Mouse (Mus musculus) c-Kit-positive CD71-positive TER-119-positive erythroid progenitor cells, embryonic 14.5 days (primary cell): ENCODE data around the gene Ctnnbl1.

Source experiments
- DNase-seq: peaks from one replicate; pipeline ENCODE4 v3.0.0-alpha.2; 2013; ENCODE audit warnings: low spot score

The Ctnnbl1 gene

DNA sequence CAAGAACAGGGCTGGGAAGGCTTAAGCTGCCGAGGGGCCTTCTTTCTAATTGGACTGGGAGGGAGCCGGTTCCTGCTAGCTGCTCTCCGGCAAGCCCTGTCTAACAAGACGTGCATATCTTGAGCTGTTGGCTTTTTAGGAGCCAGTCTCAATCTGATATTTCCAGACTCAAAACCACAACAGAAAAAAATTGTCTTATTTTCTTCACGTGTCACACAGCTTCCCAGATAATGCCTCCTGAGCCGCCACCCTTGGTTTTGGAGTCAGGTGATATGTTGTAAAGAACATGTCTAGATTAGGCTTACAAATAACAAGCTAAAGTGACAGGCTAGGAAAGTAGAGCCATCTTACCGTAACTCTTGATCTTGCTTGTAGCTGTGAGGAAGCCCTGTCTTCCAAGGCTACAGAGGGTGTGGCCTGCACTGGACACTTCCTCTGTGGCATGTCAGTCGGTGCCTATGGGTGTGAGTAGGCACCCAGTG, 56.7 kb downstream of the Ctnnbl1 start:
- DNase-seq = peak; percentile 4

DNA sequence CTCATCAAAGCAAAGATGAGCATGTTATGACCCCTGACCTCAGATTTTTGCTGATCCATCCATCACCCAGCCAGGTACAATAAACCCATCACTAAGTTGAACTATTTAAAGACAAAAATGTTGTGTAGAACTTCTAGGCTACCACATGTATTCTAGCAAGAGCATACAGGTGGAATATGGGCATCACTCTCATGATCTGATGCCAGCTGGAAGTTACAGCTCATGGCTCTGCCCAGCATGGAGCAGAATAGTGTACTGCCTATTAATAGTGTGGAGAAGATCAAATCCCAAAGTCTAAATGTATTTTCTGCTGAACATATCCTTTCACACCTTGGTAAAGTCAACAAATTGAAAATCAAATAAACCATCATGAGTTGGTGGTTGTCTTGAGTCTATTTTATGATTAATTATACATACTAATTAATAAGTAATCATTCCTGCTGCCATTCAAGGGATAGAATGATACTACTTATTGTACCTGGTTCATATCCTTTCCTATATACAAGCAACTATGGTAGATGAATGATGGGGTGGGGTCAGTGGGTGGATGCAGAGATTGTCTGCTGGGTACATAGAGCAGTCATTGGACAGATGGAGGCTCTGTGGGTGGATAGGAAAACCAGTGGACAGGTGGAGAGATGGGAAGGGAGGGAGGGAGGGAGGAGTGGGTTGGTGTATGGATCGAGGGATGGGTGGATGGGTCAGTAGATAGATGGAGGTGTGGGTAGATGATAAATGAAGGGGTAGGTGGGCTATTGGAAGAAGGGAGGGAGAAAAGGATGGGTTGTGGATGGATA, 58.6 kb downstream of the Ctnnbl1 start:
- no peak for DNase-seq

DNA sequence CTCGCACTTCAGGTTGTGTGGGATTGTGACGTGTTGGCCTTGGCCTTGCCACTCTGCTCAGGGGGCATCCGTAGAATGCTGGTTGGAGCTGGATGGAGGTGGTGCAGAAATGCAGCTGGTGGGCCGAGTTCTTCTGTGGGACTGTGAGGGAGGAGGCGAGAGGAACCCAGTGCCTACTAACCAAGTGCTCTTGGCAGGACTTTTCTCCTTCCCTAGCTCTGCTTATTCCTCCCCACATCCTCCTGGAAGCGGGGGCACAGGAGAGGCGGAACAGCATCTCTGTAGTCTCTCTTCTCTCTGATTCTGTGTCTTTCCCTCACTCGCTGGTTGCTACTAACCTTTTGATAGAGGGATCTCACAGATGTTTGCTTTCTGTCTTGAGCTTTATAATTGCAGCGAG, 62.3 kb downstream of the Ctnnbl1 start:
- no peak for DNase-seq

DNA sequence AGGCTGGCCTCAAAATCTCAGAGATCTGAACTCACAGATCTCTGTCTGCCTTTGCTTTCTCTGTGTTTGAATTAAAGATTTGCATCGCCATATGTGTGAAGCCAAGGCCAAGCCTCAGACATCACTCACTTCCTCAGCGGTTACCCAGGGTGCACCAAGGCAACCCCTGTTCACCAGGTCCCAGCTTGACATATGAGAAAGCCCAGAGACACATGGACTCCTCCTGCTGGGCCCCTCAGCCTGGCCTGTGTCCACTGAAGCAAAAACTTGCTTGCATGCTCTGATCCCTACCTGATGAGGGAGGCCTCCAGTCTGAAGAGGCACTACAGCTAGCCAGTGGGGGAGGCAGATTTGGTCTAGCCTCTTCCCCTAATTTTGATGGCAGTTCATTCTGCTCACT, 63.1 kb downstream of the Ctnnbl1 start:
- DNase-seq = no peak

DNA sequence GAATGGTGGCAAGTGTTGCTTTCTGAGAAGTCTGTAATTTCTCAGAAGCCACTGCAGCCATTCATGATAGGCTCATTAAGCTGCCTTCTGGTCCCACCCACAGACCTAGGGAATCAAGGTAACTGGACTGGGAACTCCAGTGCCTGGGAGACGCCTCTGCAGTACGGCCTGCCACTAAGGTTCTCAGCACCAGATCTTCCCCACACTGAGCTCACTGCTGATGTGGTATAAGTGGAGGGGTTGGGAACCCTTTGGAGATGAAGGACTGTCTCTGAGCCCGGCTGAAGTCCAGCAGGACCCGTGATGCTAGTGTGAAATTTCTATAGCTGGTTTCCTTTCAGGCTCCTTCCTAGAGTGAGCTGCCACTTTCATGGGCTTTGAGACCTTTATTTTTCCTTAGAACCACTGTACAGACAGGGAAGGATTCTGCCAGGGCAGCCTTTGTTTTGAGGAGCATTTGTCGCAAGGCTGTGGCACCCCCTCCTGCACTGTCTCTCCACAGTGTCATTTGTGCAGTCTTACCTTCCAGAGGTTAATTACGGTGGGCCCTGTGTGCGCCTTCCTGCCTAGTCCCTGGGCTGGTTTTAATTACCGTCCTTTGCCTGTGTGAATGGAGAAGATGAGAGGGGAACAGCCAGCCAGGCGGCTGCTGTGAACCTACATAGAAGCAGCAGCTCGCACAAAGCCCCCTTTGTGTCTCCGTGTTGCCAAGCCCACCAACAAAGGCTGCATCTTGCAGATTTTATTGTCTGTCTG, 63.7 kb downstream of the Ctnnbl1 start:
- no peak for DNase-seq

DNA sequence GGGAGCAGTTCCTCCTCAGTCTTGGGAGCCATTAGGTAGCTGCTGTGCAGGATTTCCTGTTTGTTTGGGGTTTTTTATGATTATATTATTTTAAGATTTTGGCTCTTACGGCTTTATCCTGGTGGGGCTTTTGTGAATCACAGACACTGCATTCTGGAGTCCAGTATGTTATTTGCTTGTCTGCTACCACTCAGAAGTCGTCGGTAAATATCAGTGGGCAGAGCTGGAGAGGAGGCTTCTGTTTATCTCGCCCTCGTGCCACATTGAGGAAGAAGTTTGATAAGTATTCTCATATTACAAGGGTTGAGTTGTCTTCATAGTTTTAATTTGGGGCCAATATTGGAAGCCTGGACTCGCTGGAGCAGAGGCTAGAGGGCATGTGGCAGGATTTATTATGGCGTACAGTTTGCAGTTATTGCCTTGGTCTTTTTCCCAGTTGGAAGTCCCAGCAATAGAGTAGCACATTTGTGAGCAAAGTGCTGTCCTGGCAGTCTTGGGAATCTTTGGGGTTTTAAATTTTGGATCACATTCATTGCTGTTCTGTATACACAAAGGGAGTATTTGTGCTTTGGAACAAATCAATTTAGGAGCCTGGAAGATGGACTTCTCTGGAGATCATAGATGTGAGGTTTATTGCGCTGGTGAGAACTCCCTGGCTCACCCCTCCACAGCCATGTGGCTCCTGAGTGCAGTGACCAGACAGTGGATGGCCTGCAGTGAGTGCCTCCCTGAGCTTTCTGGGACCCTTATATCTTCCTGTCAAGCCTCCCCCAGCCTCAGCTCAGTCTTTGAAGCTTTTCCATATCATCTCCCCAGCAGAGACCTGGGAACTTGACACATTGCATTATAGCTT, 64.5 kb downstream of the Ctnnbl1 start:
- DNase-seq = no peak

DNA sequence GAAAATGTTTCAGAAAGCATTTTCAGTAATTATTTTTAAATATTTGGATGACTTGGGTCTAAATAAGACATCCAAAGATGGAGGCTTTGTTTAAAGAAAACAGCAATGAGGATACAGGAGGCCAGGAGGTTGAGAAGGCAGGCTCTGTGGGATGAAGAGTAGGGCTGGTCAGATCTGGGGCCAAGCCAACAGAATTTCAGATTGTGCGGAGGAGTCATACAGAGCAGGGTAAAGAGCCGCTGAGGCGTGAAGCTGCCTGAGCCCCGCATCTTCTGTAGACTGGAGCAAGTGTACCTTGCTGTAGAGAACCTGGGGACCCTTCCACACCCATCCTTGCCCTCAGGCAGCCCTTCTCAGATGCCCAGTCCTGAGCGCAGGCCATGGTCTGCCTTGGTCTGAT, 65.5 kb downstream of the Ctnnbl1 start:
- DNase-seq = no peak

DNA sequence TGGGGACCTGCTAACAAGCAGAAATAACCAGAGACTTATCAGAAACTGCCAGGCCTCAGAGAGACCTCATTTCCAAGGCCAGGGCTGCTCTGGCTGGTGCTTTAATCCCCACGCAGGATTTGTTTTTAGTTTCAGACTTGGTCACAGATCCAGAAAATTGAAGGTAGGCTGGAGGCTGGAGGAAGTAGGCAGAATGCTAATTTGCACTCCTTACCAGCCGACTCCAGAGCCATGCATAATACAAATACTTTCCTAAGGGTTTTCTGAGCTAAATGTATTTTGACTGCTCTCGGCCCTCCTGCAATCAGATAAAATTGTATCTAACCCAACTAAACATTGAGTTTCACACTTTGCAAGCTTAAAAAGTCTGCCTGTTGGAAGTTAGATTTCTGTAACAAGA, 67.2 kb downstream of the Ctnnbl1 start:
- DNase-seq = no peak

DNA sequence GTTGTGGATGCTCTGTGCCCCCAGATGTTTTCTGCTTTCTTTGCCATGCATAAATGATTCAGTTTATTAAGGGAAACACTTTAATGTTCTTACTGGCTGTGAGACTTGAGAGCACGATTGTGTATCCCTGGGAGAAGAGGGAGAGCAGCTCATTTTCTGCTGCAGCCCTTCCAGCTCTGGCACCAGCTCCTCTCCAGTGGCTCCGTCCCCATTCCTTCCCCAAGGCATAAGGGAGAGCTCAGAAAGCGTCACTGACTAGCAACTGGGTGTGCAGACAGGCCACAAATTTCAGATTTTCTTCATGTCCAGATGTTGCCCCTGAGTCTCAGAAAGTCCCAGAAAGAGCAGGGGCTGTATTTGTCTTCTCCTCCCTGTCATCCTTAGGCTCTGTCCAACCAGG, 67.9 kb downstream of the Ctnnbl1 start:
- DNase-seq = no peak

DNA sequence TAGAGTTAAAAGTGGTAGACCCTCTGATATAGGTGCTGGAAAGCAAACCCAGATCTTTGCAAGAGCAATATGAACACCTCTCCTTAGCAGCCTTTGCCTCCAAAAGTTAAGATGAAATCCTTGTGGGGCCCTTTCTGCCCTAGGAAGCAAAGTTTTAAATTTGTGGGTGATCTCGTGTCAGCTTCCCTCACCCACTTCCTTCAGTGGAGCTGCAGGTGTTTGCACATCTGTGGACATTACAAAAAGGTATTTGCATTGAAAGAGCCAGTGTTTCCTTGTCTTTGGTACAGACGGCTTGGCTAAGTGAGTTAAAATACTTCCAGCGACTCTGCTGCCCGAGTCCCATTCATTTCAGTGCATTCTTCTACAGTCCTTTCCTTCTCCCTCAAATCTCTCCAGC, 69.9 kb downstream of the Ctnnbl1 start:
- DNase-seq = no peak

DNA sequence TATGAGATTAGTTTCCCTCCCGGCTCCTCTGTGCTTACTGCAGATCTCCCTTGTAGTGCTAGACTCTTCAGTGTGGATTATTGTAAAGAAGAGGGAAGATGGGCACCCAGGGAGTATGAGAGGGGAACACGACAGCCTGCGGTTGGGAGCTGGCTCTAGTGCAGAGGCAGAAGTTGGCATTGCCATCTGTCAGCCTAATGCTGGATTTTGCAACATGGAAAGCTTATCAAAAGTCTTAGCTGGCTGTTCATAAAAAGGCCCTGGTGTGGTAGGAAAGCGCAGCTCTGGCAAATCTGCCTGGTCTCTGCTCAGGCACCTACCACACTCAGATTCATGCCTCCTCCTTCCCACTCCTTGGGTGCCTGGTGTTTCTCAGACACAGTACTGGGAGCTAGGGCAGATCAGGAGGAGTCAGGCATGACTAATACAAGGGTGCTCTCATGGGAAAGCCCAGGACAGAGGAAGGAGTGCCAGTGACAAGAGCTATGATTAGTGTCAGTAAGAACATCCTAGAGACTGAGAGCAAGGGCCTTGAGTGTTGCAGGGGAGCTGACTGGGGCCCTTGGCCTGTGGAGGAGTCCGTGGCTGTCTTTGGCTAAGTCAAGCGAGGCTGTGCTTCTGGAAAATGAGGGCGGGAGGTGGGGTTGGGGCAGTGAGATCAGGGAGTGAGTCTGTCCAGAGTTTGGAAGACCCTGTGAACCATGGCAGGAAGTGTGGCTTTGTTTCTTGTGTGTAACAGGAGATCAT, 70.6 kb downstream of the Ctnnbl1 start:
- DNase-seq = no peak

DNA sequence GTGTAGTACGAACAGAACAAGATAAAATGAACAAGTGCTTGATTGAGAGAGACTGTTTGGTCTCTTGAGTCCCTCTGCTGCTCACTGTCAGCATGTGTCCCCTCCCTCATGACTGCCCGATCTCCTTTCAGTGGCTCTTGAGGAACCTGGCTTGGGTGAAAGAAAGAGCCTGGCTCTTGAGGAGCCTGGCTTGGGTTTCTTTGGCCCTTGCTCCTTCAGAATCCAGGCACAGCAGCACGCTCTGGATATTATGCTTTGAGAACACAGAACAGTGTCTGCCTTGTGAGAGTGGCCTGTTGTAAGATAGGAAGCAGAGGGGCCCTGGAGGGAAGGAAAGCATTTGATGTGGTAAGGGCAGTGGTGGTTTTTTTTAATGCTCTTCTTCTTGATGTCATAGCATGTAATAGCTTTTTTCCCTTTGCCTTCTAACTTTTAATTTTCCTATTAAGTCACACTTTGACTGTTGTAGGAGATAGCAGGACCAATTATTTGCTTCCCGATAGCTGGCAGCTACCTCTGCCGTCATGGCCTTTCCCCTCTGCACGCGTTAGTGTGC, 71.2 kb downstream of the Ctnnbl1 start:
- no peak for DNase-seq

DNA sequence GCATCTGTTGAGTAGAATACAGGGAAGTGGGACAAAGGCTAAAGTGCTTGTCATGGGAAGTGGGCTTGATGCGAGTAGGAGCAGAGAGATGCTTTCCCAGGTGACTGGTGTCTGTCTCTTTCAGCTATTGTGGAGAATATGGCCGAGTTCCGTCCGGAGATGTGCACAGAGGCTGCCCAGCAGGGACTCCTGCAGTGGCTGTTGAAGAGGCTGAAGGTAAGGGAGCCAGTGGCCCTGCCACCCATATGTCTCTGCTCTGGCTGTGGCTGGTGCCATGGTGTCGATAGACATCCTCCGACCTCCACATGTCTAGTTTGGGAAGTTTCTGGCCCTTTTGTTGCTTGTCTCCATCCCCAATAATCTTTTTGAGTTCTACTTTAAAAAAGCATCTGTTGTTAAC, 72.1 kb downstream of the Ctnnbl1 start:
- no peak for DNase-seq

DNA sequence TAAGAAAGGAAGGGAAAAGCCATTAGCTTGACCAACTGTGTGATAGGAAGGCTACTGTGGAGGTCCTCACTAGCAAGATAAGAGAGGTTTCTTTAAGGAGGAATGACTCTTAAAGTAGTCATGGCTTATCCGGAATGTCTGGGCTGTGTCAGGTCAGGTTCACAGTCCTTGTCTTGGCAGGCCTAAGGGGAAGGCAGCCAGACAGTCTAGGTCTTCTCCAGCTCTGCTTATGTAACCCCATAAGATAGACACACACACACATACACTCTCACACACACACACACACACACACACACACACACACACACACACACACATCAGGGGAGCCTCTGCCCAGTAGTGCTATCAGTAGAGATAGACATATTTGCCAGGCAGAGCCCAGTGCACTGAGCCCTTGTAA, 73.5 kb downstream of the Ctnnbl1 start:
- DNase-seq = no peak

DNA sequence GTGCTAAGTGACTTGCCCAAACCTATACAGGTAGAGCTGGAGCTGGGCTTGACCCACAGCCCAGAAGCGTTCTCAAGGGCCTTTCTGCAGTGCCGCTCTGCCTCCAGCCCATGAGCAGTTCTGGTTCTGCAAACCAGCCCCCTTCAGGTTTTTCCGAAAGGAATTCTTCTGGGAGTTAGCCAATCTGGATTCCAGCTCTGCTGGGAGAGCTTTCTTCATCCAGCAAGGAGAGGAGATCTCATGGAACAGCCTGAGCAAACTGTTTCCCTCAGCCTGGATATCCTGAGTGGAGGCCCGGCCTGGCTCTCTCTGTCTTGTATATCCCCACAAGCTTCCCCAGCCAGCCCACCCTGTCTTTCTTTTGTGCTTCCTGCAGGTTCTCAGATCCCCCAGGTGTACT, 75.9 kb downstream of the Ctnnbl1 start:
- no peak for DNase-seq

DNA sequence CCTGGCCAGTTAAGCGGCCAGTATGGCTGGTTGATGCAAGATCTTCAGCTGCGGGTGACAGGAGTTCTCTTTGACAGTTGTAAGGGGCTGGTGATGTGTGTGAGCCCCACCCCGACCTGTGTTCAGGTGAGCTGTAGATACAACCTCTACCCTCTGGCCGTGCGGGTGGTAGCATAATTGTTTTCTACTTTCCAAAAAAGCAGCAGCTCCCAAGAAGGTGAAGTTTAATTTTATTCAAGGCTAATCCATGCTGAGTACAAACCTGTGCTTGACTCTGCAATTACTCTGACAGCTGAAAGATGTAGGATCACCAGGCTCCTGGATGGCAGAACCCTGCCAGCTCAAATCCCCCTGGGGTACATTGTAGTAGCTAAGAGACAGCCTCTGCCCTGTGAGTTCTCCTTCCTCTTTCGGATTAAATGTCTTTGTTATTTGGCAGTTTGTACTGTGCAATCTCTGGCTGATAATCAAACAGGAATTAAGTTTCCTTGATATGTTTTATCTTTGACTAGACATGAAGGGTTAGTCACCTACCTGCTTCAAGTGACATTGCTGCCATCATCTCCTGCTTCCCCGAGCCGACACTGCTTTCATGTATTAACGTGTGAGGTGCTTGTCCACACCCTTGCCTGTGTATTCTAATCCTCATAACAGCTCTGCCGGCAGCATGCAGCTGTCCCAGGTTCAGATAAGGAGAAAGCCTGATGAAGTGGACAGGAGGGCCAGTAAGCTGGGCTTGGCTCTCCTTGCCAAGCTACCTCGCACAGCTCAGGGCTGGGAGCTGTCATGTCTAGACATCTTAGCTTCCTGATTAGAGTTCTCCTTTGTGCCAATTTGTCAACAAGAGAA, 77.1 kb downstream of the Ctnnbl1 start:
- DNase-seq = no peak

DNA sequence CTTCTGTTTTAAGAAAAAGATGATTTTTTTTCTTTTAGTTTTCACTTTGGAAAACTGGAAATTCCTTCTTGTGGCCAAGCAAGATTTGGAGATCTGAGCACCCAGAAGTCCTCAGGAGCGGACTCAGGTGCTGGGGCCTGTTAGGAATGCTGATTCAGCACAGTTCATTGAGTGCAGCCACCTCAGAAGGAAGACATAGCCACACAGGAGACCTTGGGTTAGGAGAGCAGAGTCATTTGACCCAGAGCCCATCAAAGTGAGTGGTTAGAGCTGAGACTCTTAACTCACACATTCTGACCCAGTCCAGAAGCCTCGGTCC, 77.7 kb downstream of the Ctnnbl1 start:
- DNase-seq = no peak

DNA sequence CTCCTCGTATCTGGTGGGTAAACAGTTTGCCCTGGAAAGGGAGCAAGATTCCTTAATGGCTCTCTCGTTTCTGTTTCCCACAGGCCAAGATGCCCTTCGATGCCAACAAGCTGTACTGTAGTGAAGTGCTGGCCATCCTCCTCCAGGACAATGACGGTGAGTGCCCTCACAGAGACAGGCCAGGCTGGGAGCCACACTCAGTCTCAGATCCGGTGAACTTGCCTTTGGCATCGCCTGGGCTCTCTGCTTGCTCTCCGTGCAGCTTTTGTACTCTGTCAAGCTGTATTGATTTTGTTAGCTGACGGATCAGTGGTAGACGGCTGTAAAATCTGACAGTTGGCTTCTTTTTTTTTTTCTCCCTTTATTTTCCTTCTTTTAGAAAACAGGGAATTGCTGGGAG, 80.5 kb downstream of the Ctnnbl1 start:
- no peak for DNase-seq

DNA sequence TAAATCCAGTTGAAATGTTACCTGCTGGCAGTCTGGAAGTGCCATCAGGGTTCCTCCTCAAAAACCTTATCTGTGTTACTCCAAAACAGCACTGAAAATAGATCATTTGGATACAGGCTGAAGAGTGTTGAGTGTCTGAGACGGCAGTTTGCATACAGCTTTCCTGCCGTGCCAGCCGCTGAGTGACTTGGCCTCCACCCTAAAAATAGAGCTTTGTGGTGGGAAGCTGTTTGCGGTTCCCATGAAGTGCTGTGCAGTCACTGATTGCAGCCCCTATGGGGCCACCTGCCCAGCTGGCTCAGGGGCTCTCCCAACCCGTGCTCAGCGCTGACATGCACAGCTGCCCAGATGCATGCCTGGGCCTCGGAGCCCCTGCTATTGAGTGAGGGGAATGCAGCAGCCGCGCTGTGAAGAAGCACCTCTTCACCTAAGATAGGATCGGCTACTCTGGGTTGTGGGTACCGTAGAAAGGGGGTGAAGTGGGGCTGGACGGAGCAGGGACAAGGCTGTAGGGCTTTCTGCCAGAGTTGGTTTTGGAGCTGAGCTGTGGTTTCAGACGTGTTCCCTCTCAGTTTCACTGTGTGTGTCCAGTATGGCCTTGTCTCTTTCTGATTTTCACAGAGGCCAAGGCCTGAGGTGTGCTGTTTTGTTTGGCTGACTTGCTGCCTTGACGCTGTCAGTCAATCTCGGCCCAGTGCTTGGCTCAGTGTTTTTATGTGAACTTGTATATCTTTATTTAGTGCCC, 81.5 kb downstream of the Ctnnbl1 start:
- no peak for DNase-seq

DNA sequence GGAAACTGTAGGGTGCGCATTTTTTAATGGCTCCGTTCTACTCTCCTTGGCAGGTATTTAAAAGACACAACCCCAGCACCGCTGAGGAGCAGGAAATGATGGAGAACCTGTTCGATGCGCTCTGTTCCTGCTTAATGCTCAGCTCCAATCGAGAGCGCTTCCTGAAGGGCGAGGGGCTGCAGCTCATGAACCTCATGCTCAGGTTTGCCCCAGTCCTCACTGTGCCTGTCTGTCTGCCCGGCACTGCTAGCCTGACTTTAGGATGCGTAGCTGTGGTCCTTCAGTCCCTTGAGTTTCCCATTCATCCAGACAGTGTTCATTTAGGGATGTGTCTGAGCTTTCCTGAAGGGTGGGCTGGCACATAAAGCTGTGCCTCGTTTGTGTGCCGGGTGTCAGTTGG, 82.2 kb downstream of the Ctnnbl1 start:
- no peak for DNase-seq
